Mouse (Mus musculus) cerebellum, postnatal 10 days (tissue): ENCODE measurements at regions not wholly inside any gene's neighbourhood (a gene's known extent, or its start where the extent isn't known, plus 50 kb on each side); places are given as distances from the start of the nearest gene placed in this dataset.

Experiments used
- DNase-seq, 2 experiments: peaks; one replicate each; pipeline ENCODE4 v3.0.0; 2021; ENCODE audit warnings: mixed read lengths in 2 of 2

DNA sequence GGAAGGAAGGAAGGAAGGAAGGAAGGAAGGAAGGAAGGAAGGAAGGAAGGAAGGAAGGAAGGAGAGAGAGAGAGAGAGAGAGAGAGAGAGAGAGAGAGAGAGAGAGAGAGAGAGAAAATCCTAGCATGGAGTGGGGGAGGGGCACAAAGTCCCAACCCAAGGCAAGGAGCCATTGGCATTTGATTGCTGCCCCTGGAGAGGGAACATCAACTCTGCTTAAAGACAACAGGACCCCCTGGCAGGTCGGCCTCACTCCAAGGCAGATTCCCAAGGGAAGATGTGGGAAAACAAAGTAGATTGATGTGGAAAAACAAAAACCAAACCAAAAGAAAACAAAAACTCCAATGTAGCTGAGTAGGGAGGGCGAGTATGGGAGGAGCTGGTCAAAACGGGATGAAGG lies 49.9 kb upstream of the Fzd10 start:
- DNase-seq: peak in 1 of 2 experiments; percentile 20

DNA sequence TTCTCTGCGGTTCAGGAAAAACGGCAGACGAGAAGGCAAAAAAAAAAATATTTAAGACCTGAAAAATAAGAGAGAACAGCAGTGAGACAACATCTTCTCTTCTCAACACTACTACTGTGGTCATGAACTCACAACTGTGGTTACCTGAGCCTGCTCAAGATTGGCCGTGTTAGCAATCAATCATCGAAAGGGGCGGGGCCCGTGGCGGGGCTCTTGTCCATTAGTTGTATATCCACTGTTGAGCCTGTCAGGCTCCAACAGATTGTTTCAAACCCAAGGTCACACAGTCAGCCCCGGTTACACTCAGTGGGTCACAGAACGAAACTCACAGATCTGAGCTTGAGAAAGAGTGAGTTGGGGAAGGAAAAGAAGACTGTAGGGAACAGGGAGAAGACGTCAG lies 50.8 kb upstream of the Fzd10 start:
- DNase-seq: no peak

DNA sequence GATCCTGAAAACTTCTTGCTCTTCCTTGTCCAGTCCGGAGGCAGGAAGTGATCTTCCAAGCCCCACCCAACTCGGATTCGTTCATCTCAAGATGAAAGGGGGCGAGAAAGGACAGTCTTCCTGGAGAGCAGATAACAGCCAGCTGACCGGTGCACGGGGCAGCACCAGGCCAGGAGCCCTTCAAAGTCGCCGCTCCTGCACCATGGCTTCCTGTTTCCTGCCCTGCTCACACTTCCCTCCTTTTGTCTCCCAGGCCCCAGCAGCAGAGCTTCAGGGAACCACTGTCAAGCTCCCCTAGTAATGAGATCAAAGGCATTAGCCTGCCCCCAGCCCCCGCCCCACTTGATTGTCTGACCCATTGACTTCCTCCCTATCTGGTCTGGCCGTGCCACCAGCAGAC lies 58.6 kb upstream of the Fzd10 start:
- no peak for DNase-seq

DNA sequence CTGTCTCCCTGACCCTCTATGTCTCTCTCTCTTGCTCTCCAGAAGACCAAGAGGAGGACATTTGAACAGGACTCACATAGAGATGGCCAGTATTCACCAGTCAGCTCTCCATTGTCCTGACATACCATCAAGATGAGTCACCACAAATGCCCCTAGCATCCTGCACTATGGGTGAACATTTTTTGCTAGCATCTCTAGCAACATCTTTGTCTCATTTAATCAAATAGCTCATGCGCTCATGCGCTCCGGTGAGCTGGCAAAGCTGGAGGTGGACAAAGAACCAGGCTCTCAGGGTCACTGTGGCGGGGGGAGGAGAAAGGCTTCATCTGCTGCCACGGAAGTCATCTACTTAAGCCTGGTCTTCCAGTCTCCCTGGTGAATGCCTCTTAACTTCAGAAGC lies 62.0 kb upstream of the Fzd10 start:
- DNase-seq: no peak

DNA sequence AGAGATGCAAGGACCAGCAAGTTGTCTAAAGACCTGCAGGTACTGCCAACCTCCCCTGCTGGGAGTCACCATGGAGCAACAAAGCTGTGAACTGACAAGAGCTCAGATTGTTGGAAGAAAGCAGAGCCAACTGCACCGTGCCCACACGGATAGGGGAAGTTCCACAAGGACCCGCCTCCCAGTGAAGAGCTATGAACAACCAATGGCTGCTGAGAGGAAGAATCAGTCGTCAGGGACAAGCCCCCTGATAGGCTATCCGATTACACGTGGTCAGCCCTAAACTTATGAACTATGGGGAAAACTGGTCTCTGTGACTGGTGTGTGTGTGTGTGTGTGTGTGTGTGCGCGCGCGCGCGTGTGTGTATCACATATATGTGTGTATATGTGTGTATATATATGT lies 63.4 kb upstream of the Fzd10 start:
- DNase-seq: peak; percentile 28 to 46

DNA sequence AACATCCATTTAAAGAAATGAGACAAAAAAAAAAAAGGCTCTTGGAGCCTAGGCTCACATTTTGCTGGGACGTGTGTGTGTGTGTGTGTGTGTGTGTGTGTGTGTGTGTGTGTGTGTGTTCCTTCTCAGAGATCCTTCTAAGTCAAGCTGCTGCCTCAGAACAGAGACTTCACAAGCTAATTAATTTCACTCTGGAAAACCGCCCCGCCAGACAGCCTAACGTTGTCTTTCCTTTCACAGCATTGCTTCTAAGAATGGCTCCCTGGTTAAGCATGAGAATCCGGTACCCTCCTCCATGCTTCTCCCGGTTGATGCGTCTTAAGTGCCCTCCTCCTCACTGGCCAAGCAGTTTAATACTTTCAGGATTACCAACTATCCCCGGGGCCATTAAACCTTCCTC lies 64.3 kb upstream of the Fzd10 start:
- no peak for DNase-seq

DNA sequence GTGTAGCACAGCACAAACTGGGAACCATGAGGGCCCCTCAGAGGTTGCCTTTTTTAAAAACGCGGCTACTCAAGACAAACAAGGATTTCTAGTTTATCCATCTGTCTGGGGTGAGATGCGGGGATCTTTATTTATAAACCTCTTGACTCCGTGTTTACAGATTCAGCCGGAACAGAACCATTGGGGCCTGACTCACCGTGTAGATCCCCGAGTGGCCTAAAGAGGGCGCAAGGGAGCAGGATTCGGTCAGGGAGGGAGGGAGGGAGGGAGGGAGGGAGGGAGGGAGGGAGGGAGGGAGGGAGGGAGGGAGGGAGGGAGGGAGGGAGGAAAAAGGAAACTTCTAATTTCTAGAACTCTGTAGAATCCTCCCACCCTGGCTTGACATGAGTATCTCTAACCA lies 73.4 kb upstream of the Fzd10 start:
- peak; percentile 59 to 73 for DNase-seq

DNA sequence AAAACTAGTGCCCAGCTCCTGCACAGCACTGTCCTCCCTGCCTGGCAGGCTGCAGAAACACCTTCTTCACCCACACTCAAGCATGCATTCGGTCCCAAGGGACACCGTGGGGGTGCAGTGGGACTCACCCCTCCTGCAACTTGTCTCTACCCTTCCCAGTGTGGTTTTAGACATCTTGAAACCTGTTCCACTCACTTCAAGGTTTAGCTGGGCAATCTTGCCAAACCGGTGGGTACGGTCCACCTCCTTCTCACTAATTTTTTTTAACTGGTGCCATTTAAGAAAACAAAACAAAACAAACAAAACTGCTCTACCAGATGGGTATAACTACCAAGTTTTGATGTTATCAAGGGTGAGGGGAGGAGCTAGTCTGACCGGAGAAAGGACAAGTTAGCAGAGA lies 74.2 kb upstream of the Fzd10 start:
- DNase-seq: no peak

DNA sequence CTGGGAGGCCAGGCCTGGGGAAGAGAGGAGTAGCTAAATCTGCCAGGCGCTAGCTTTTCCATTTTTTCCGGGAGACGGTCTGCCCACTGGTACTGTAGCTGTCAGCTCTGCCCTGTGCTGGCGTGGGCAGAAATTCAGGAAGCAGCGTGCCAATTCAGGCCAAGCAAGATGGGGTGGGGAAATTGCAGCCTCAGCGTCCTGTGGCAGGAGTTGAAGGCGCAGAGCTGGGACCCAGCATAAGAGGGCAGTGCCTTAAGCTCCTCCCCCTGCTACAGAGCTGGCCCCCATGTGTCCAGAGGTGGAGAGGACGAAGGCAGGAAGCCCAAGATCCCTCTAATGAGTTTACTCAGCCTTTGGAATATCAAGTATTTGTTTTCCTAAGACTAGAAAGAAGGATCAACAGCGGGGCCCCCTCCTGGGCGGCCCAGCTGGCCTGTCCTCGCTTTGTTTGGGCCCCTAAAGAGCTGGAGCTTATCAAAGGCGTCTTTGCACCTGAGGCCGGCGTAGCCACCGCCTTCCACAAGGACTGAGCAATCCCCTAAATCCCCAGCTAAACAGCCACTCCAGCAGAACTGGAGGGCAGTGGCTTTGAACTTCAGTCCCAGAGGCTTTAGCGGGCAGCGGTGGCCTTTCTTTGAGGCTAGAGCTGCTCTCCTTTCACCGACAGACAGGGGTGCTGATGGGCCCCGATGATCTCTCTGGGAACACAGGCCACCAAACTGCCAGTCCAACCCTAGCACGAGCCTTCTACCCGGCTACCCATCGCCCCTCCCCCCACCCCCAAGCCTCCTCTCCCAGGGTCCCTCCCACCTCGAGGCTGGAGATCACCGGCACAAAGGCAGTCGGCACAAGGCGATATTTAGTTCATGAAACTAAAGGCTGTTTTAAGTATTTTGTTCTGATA lies 76.0 kb upstream of the Fzd10 start:
- peak; percentile 66 to 73 for DNase-seq

DNA sequence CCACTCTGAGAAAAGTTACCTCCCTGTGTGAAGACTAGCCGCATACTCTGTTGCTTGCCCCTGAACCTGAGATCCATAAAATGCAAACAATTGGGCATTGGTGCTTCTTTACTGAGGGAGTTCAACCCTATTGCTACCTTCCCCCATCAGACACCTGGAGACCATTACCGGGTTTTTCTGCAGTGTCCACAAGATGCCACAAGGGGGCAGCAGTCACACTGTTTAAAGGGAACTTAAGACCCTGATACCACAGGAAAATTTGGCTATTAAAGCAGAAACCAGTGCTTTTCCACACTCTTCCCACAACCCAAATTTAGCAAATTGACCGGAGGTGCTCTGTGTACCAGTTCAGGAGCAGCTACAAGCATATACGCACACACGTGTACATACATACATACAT lies 78.0 kb upstream of the Fzd10 start:
- DNase-seq: peak; percentile 77 to 81

DNA sequence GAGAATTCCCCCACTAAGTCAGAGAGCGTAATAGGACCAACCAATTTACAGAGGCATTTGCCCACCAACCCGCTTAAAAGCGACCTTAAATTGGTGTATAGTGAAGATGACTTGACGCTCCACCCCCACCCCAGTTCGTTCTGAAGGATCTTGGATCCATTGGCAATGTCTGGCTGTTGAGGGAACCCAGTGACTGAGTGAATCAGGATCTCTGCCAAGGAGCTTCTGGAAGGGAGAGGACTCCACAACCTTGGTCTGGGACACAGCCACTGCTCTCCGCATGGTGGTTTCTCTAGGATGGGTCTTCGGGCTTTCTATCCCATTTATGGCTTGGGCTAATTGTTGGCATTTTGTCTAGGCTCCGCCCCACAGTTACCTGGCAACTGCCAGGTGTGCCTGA lies 83.3 kb upstream of the Fzd10 start:
- DNase-seq: peak; percentile 32 to 44

DNA sequence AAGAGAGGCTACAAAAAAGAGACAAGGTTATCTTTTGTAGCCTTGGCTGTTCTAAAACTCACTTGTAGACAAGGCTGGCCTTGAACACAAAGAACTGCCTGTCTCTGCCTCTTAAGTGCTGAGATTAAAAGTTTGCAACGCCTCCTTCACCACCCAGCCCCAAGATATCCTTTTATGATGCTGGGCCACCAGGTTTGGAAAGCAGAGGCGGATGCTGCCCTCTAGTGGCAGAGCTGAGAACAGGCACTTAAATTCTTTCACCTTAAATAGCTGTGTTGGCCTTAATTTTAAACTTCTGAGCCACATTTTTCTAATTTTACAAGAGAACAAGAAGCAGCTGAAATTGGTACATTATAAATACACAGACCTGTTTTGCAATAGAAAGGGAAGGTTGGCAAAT lies 82.5 kb upstream of the Tmem132d start:
- peak; percentile 46 to 47 for DNase-seq

DNA sequence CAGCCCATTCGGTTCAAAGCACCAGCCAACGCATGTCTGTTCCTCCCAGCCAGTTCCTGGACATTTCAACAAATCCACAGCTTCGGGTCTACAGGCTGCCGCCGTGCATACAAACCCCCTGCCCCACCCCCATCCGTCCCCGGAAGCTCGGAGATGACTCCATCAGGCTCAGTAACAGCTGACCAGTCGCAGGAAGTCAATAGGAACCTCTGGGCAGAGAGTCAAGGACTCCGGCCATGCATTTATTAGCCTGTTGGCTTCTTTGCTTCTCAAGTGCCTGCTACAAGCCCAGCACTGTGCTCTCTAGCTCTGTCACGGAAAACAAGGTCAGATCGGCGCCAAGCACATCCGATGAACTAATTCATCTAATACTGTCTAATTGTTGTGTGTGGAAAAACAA lies 80.4 kb upstream of the Tmem132d start:
- peak; percentile 60 to 71 for DNase-seq

DNA sequence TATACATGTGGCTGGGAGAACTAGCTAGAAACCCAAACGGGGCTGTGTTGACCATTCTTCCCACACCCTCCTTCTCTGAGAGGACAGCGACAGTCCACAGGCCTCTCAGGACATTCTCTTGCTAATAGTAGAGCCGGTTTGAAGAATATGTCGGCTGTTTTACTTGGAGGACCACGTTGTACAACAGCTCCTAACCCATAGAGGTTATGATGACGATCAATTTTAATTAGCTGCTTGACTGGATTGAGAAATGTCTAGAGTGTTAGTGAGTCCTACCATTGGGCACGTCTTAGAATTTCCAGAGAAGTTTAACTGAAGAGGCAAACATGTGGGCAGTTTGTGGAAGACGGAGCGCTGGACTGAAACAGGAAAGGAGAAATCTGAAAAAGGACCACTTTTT lies 79.7 kb upstream of the Tmem132d start:
- DNase-seq: no peak

DNA sequence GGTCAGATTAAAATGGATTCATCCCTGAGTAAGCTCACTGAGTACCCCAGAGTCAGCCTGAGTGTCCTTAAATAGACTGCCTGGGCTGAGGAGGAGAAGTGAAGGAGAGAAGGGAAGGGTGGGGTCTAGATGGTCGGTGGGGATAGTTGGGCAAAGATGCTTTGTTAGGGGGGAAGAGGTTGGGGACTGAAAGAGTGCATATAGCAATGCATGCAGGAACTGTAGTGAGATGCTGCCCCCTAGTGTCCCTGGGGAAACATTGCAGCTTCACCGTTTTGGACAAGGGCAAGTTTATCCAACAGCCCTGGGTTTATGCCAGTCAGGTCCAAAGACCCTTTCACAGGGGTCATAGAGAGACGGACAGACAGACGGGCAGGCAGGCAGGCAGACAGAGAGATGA lies 71.6 kb upstream of the Tmem132d start:
- DNase-seq: peak; percentile 82 to 86

DNA sequence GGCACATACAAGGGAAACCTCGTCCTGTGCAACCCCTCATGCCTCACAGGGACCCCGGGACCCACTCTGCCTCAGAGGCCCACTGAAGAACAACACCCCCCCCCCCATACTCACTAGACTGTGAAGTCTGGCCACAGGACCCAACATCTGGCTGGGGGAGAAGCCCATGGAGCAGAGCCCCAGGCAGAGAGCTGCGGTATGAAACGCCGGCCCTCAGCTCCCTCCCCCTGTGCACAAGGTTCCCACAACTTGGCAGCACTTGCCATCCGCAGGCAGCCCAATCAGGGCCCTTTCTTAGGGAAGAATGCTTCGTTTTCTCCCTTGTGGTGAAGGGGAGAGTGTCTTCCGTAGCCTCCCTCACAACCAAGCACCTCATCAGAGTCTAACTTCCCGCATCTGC lies 66.6 kb upstream of the Tmem132d start:
- DNase-seq: no peak

DNA sequence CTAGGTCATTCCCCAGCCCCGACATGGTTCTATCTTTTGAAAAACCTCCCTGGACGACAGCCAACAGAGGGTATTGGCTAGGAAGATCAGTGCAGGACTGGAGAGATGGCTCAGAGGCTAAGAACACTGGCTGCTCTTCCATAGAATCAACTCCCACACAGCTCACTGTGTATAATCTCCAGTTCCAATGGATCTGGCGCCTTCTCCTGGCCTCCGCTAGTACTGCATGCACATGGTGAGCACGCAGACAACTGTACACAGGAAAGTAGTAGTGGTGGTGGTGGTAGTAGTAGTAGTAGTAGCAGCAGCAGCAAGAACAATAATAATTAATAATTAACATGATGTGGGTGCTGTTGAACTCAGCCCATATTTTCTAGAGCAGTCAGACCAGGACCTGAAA lies 66.2 kb upstream of the Tmem132d start:
- peak; percentile 82 to 88 for DNase-seq

DNA sequence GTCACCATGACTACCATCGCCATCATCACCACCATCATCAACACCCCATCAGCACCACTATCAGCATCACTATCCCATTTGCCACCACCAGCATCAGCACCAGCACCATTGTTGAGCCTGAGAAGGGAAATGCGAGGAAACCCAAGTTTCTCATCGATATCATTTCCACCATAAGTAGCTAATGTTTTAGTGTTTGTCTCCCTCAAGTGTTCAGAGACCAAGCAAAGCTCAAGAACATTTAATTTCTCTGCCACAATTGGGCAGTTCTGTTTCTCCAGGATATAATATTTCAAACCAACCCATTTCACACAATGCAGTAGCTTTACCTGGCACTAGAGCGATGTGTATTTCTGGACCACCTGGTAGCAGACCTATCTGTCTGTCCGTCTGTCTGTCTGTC lies 59.7 kb upstream of the Tmem132d start:
- no peak for DNase-seq

DNA sequence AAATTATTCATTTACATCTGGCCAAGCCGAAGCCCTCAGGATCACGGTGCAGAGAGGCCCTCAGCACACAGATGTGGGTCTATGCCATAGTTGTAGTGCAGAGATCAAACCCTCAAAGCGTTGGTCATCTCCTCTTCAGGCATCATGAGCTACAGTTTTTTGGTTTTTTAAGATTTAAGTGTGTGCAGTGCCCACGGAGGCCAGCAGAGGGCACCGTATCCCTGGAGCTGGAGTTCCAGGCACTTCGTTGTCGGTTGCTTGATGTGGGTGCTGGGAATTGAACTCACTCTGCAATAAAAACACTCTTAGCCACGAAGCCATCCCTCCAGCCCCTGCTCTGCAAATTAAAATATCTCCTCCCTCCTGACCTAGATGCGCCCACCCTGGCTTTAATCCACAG lies 58.3 kb upstream of the Tmem132d start:
- peak; percentile 54 to 61 for DNase-seq

DNA sequence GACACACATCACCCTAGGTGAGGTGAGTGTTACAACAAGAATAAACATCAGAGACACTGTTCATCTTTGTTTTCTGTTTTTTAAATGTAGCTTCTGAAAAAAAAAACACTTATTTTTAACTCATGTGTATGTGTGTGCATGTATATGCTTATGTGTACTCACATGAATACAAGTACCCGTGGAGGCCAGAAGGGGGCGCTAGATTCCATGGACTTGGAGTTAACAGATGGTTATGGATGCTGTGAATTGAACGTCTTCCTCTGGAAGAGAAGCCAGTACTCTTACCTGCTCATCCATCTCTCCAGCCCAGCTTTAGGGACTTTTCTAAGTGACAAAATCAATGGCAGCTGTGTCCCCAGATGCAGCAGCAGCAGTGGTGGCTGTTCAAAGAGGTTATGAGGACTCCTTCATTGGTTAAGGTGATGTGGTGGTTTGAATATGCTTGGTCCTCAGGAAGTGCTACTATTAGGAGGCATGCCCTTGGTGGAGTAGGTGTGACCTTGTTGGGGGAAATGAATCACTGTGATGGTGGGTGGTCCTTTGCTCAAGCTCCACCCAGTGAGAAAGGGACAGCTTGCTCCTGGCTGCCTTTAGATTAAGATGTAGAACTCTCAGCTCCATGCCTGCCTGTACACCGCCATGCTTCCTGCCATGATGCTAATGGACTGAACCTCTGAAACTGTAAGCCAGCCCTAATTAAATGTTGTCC lies 56.1 kb upstream of the Tmem132d start:
- no peak for DNase-seq

DNA sequence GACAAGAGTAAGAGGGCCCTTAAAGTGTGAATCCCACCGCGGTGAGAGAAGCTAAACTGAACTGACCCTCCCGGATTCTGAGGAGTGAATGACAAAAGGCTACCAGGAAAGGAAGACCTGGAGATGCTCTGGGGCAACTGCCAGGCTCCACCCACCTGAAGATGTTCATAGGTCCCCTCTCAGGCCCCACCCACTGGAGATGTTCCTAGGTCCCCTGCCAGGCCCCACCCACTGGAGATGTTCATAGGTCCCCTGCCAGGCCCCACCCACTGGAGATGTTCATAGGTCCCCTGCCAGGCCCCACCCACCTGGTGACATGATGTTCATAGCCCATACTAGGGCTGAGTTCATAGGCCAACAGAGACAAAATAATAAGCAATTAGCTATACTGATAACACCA lies 54.5 kb upstream of the Tmem132d start:
- DNase-seq: peak in 1 of 2 experiments; percentile 15

DNA sequence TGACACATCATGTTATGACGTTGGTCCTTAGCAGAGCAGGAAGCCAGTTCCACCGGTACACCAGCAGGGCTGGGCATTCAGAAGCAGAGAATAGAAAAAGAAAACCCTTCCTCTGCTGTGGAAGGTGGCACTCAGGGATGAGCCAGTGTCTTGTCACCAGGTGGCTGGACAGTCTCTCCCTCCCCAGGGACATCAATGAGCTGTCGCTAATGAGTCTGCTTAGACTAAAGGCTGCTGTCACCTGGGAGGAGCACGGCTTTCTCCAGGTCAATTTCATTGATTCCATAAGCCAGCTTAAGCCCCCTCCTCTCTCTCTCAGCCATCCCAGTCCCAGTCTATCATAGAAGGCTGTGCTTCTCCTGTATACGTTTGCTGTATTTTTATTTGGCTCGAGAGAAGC lies 51.2 kb upstream of the Tmem132d start:
- DNase-seq: no peak

DNA sequence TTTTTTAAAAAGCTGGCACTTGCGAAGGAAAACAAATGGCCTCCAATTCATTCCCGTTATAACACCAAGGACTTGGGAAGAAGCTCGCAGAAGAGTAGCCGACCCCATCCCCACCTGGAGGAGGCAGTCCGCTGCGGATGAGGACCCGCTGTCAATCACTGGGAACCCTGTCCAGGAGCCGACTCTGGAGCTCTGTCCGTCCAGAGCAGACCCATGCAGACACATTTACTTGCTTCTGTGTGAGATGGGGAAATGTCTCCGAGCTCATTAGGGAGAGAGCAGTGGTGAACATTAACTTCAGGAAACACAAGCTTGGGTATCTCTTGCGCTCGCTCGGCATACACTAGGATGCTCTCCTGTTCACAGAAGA lies 50.5 kb upstream of the Tmem132d start:
- DNase-seq: peak; percentile 10 to 16
